In the genomic region with DNA sequence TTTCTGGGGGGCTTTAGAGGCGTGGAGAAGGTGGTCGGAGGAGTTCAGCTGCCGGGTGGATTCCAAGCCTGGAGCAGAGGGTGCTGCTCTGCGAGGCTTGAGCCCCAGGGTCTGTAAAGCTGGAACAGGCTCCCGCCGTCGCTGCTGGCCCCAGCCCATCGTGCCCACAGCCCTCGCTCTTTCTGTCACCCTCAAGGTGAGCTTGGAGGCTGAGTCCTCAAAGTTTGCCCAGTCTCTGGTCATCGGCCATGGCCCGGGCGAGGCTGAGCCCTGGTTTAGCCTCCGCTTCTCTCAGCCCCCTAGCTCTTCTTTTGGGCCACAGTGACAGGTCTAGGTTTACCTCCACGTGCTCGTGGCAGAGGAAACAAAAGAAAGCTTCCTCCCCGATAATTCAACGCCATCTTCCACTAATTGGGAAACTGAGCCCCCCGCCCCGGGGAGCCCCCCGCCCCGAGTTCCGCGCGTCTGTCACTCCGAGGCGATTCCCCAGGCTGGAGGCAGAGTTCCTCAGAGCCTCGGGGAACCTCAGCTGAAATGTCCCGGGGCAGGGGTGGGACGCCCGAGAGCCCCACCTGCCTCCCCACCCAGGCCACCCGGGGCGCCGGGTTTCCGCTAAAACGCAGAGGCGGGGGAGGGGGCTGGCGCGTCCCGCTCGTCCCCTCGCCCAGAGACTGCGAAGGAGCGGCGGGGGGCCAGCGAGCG, we compare ENCODE assay signal across 8 mouse cellular contexts.
A peak's percentile ranks its signal among the peaks of the same experiment; 100 is the strongest.
DNase-seq lines count a peak whose midpoint lies in the region; ATAC-seq lines count a peak whose summit lies in the region.

No protein-coding gene starts in this region.

- peak; percentile 30; the same call in 1 of the 2 replicates for ATAC-seq in embryonic facial prominence, embryonic 15.5 days (ENCODE audit: insufficient number of reproducible peaks, low FRiP score, low TSS enrichment, low read depth)
- no peak; the same call in 1 of the 2 replicates for ATAC-seq in limb, embryonic 13.5 days (ENCODE audit: low FRiP score, low read depth)
- peak; percentile 10; the same call in 1 of the 2 replicates for ATAC-seq in midbrain, embryonic 15.5 days (replicated peaks)

- no peaks in the 10 kb centered on the region for H3K4me1 ChIP-seq in embryonic facial prominence, embryonic 15.5 days
- H3K4me1 ChIP-seq in limb, embryonic 13.5 days, result no peaks in the 10 kb centered on the region
- H3K4me1 ChIP-seq in midbrain, embryonic 15.5 days, result peaks cover 3% of the 10 kb centered on the region; the same call in 1 of the 2 replicates

- peak overlapping the region; percentile 63 for H3K4me2 ChIP-seq in embryonic facial prominence, embryonic 15.5 days (replicated peaks)
- peak overlapping the region; percentile 70 for H3K4me2 ChIP-seq in limb, embryonic 13.5 days (replicated peaks)
- peak overlapping the region; percentile 62 for H3K4me2 ChIP-seq in midbrain, embryonic 15.5 days

- 20% methylated on average over 42 of the region's 46 CpGs for WGBS in embryonic facial prominence, embryonic 15.5 days
- WGBS in limb, embryonic 13.5 days, result 21% methylated on average over 41 of the region's 46 CpGs
- 23% methylated on average over 44 of the region's 46 CpGs for WGBS in midbrain, embryonic 15.5 days

- peak overlapping the region; percentile 61 for H3K4me3 ChIP-seq in embryonic facial prominence, embryonic 15.5 days (replicated peaks)
- H3K4me3 ChIP-seq in limb, embryonic 13.5 days, result peak overlapping the region; percentile 62
- peak overlapping the region; percentile 70 for H3K4me3 ChIP-seq in midbrain, embryonic 15.5 days

- peak; percentile 90 for DNase-seq in heart, adult 11 months
- DNase-seq in heart, adult 9 months (ENCODE audit: low spot score in 2 of 2), result no peak
- DNase-seq in adrenal gland, adult 2 months, result peak; percentile 23
- peak; percentile 4 to 12 for DNase-seq in heart, postnatal 14 days
- peak; percentile 37 for DNase-seq in testis, postnatal 10 days (ENCODE audit: low spot score)

- H3K36me3 ChIP-seq in embryonic facial prominence, embryonic 15.5 days, result no peaks in the 10 kb centered on the region
- no peaks in the 10 kb centered on the region for H3K36me3 ChIP-seq in limb, embryonic 13.5 days
- H3K36me3 ChIP-seq in midbrain, embryonic 15.5 days (replicated peaks), result no peaks in the 10 kb centered on the region

- 0 out of 2 replicates have a peak overlapping the region, but pooled peaks have one; percentile 34 for H3K27ac ChIP-seq in embryonic facial prominence, embryonic 15.5 days (replicated peaks)
- no peak overlapping the region for H3K27ac ChIP-seq in limb, embryonic 13.5 days
- peak overlapping the region; percentile 60 for H3K27ac ChIP-seq in midbrain, embryonic 15.5 days

- no peaks in the 10 kb centered on the region for H3K9me3 ChIP-seq in embryonic facial prominence, embryonic 15.5 days (replicated peaks)
- no peaks in the 10 kb centered on the region for H3K9me3 ChIP-seq in limb, embryonic 13.5 days
- H3K9me3 ChIP-seq in midbrain, embryonic 15.5 days, result no peaks in the 10 kb centered on the region

- intact Hi-C loops in heart, postnatal 14 days (cut with DNase I), result loop anchor here (10.0 kb wide), 1 partner anchor 158 kb away; no protein-coding TSS in a partner anchor

- H3K9ac ChIP-seq in embryonic facial prominence, embryonic 15.5 days, result peak overlapping the region; percentile 44
- peak overlapping the region; percentile 75 for H3K9ac ChIP-seq in limb, embryonic 13.5 days
- peak overlapping the region; percentile 75 for H3K9ac ChIP-seq in midbrain, embryonic 15.5 days

- H3K27me3 ChIP-seq in embryonic facial prominence, embryonic 15.5 days, result no peaks in the 10 kb centered on the region
- H3K27me3 ChIP-seq in limb, embryonic 13.5 days, result no peaks in the 10 kb centered on the region; the same call in 1 of the 2 replicates
- no peaks in the 10 kb centered on the region for H3K27me3 ChIP-seq in midbrain, embryonic 15.5 days (replicated peaks)

Comparison
In these comparisons a context has a peak if more than half of its experiments do, and no peak if none do; other contexts are left out.
1. DNase-seq: peak in heart, adult 11 months (single experiment), adrenal gland, adult 2 months (single experiment), heart, postnatal 14 days (2 of 2) and testis, postnatal 10 days (single experiment); none in heart, adult 9 months (0 of 2).
2. Peak in every context shown above with its lines, with median percentiles within 50 percentile points of each other: H3K4me2 ChIP-seq, H3K4me3 ChIP-seq and H3K9ac ChIP-seq.